Mouse (Mus musculus): ENCODE data around the gene Il2rb. TPM values are rescaled to one million over a fixed set of nuclear protein-coding genes. Genes with fewer than 3 reads are reported as not detected.

The Il2rb gene
- total and polyA plus RNA-seq, 3 experiments, result 0.04 TPM; not detected in 2

DNA sequence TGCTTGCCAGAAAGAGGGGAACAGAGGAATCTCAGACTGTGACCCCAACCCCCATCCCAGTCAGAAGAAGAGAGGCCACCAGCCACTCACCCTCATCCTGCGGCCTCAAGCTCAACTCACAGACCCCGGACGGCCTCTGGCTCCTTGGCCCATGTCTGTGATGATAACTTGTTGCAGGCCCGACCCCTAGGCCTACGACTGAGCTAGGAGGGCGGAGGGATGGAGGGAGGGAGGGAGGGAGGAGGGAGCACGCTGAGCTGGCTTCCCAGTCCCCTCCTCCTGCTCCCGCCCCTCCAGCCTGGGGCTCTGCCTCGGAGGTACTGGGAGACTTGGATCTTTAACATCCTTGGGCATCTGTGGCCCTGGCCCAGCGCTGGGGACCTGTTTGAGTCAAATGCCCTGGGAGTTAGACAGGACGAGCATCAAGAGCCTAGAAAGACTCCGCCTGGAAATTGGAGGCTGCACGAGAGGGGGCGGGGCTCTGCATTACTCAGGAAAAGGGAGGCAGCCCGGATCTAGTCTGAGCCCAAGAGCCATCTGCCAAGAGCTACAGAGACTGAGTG, 34.4 kb upstream of the Il2rb start:
- no peak for TF ChIP-seq TBP (IDR thresholded peaks at IDR 0.05; ENCODE audit: low read depth, low read length)
- TF ChIP-seq BHLHE40 (IDR thresholded peaks at IDR 0.05; ENCODE audit: borderline replicate concordance, low read depth, low read length), result no peak; the same call in 1 of the 2 replicates
- TF ChIP-seq POLR2AphosphoS2 (IDR thresholded peaks at IDR 0.05; ENCODE audit: low read length), result no peak
- TF ChIP-seq MAZ (IDR thresholded peaks at IDR 0.05; ENCODE audit: low read depth, low read length), result peak; percentile 43; the same call in 1 of the 2 replicates
- TF ChIP-seq MEF2A (IDR thresholded peaks at IDR 0.05; ENCODE audit: extremely low read depth, insufficient replicate concordance, low read depth, low read length, poor library complexity, severe bottlenecking), result no peak
- TF ChIP-seq ETS1 (IDR thresholded peaks at IDR 0.05; ENCODE audit: low read depth, low read length), result no peak
- no peak for TF ChIP-seq EP300 (IDR thresholded peaks at IDR 0.05; ENCODE audit: low read depth in 1 of 2, low read length in 2 of 2)
- TF ChIP-seq SMC3 (IDR thresholded peaks at IDR 0.05; ENCODE audit: low read depth, low read length), result no peak
- no peak for TF ChIP-seq ZNF384 (IDR thresholded peaks at IDR 0.05; ENCODE audit: low read depth, low read length)
- Histone ChIP-seq H3K79me2 (ENCODE audit: control insufficient read depth, insufficient read depth, low read length, poor library complexity) (no peaks in the 10 kb centered on the region), H3K4me1 (ENCODE audit: control insufficient read depth in 1 of 2, insufficient read depth in 2 of 2, low read length in 2 of 2) (no peaks in the 10 kb centered on the region; a peak in 1 of 4 replicates), H3K27me3 (ENCODE audit: control insufficient read depth in 1 of 2, insufficient read depth in 2 of 2, low read length in 2 of 2) (peaks cover 1 to 2% of the 10 kb centered on the region in 2 experiments; a peak in 1 of 4 replicates), H3K36me3 (ENCODE audit: control insufficient read depth in 1 of 2, insufficient read depth in 2 of 2, low read length in 2 of 2) (peaks cover 0 to 3% of the 10 kb centered on the region in 2 experiments; a peak in 1 of 4 replicates), H3K9ac (ENCODE audit: control insufficient read depth, low read depth, low read length, poor library complexity, severe bottlenecking) (0 out of 2 replicates have a peak overlapping the region, but pooled peaks have one; percentile 26), H3K4me3 (ENCODE audit: control insufficient read depth in 1 of 2, insufficient read depth in 1 of 2, low read depth in 2 of 2, low read length in 2 of 2) (peak overlapping the region; percentile 29 to 51; a peak in 3 of 4 replicates), H3K27ac (ENCODE audit: control insufficient read depth, low read depth, low read length) (no peak overlapping the region), H3K9me3 (replicated peaks; ENCODE audit: insufficient read depth, low read length) (no peaks in the 10 kb centered on the region)
- DNase-seq (ENCODE audit: low read depth, low spot score), result peak; percentile 31

DNA sequence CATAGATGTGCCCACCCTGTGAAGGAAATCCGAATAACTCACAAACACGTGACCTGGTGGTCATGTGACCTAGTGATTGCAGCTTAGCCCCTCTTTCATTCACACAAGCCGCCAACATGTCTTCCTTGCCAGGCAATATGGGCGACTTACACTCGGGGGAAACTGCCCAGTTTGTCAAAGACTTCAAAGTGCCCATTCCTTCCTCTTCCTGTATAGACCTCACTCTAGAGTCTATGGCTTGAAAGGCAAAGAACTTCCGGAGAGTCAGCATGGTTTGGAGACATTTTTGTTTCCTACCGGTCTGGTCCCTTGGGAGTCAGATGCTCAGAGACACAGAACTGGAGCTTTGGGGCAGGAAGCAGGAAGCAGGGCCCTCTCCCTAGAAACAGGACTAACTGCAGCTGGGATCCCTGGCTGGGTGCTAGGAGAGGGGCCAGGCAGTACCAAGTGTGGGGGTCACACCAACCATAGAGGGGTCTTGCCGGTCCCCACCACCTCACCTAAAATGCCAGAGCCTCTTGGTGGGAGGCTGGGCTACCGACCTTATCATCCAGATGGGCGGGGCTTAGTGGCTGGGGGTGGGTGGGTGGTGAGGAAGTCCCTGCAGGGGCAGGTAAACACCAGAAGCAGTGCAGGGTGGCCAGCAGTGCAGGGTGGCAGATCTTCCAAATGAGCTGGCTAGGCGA, 33.8 kb upstream of the Il2rb start:
- no peak overlapping the region; the same call in 1 of the 2 replicates for H3K9ac ChIP-seq (ENCODE audit: control insufficient read depth, low read depth, low read length, poor library complexity, severe bottlenecking)
- H3K36me3 ChIP-seq (ENCODE audit: control insufficient read depth in 1 of 2, insufficient read depth in 2 of 2, low read length in 2 of 2), result peaks cover 0 to 3% of the 10 kb centered on the region in 2 experiments; a peak in 1 of 4 replicates
- no peaks in the 10 kb centered on the region for H3K9me3 ChIP-seq (replicated peaks; ENCODE audit: insufficient read depth, low read length)
- DNase-seq (ENCODE audit: low read depth, low spot score), result no peak
- peaks cover 1 to 2% of the 10 kb centered on the region in 2 experiments; a peak in 1 of 4 replicates for H3K27me3 ChIP-seq (ENCODE audit: control insufficient read depth in 1 of 2, insufficient read depth in 2 of 2, low read length in 2 of 2)
- H3K79me2 ChIP-seq (ENCODE audit: control insufficient read depth, insufficient read depth, low read length, poor library complexity), result no peaks in the 10 kb centered on the region
- H3K4me1 ChIP-seq (ENCODE audit: control insufficient read depth in 1 of 2, insufficient read depth in 2 of 2, low read length in 2 of 2), result no peaks in the 10 kb centered on the region; a peak in 1 of 4 replicates
- TF ChIP-seq SIN3A (IDR thresholded peaks at IDR 0.05; ENCODE audit: low read length) (no peak), USF2 (IDR thresholded peaks at IDR 0.05; ENCODE audit: borderline replicate concordance in 1 of 2, insufficient read depth in 1 of 2, low read depth in 1 of 2, low read length in 2 of 2) (peak in 1 of 2 experiments; percentile 45; a peak in 1 of 4 replicates), POLR2A (IDR thresholded peaks at IDR 0.05; ENCODE audit: control insufficient read depth in 1 of 2, insufficient read depth in 1 of 2, low read depth in 1 of 2, low read length in 2 of 2, poor library complexity in 1 of 2) (no peak), EP300 (IDR thresholded peaks at IDR 0.05; ENCODE audit: low read depth in 1 of 2, low read length in 2 of 2) (no peak), KAT2A (conservative IDR thresholded peaks at IDR 0.05; ENCODE audit: low read depth, low read length) (no peak), USF1 (IDR thresholded peaks at IDR 0.05; ENCODE audit: low read depth, low read length) (peak; percentile 74), RCOR1 (IDR thresholded peaks at IDR 0.05; ENCODE audit: low read depth, low read length) (no peak)
- H3K27ac ChIP-seq (ENCODE audit: control insufficient read depth, low read depth, low read length), result no peak overlapping the region
- peak overlapping the region; percentile 12 to 35; a peak in 3 of 4 replicates for H3K4me3 ChIP-seq (ENCODE audit: control insufficient read depth in 1 of 2, insufficient read depth in 1 of 2, low read depth in 2 of 2, low read length in 2 of 2)

Measured in MEL (cell line).